Comparison of ENCODE assay signal across 24 mouse cellular contexts in the genomic region with DNA sequence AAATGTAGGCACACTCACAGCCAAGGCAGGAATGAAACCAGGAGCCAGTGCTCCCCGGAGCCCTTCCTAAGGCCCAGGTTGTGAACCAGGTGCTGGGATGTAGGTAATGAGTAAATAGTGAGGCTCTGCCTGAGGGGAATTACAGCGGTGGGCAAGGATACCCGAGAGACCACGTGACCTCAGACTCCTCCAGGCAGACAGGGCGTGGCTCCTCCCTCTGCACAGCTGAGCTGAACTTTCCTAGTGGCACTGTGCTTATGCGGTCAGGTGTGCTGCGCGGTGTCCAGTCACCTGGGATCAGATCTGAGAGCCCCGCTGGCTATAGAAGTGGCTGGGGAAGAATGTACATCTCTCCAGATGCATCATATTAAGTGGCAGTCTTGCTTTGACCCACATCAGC.
"Had no signal": no experiment of that assay in that cellular context is flagged by ENCODE, and none has a peak within 500 bp of the region (broad histone marks: within the 10 kb centered on the region; RNA-seq: fewer than 3 reads in every experiment).

No protein-coding gene starts in this region.

- ATAC-seq: liver, embryonic 12.5 days had no signal

- H3K9ac ChIP-seq: limb, embryonic 13.5 days; liver, embryonic 12.5 days; liver, embryonic 15.5 days; lung, embryonic 15.5 days; neural tube, embryonic 12.5 days; neural tube, embryonic 15.5 days; stomach, embryonic 15.5 days had no signal

- H3K4me1 ChIP-seq: limb, embryonic 13.5 days; liver, embryonic 12.5 days; liver, embryonic 15.5 days; lung, embryonic 15.5 days; midbrain, embryonic 10.5 days; neural tube, embryonic 12.5 days; neural tube, embryonic 15.5 days; stomach, embryonic 15.5 days had no signal

- DNase-seq: kidney, postnatal 25 days; layer of hippocampus, adult 9-11 months; liver; lung, adult 18-20 months; lung, postnatal 10 days; lung, postnatal 36 days; midbrain, embryonic 14.5 days; right cerebral cortex, adult 18-20 months; right cerebral cortex, postnatal 14 days; right cerebral cortex, postnatal 4 days; thymus, adult 18-20 months; thymus, postnatal 36 days had no signal

- H3K27ac ChIP-seq: kidney, postnatal 0 days; layer of hippocampus, adult 2 months; limb, embryonic 10.5 days; limb, embryonic 13.5 days; liver, embryonic 12.5 days; liver, embryonic 15.5 days; lung, embryonic 15.5 days; midbrain, embryonic 10.5 days; neural tube, embryonic 12.5 days; neural tube, embryonic 15.5 days; stomach, embryonic 15.5 days had no signal

- H3K27me3 ChIP-seq: limb, embryonic 13.5 days; liver, embryonic 12.5 days; liver, embryonic 15.5 days; lung, embryonic 15.5 days; megakaryocyte, embryonic 14.5 days; neural tube, embryonic 12.5 days; neural tube, embryonic 15.5 days; stomach, embryonic 15.5 days had no signal

- H3K4me3 ChIP-seq: layer of hippocampus, adult 2 months; limb, embryonic 10.5 days; limb, embryonic 13.5 days; liver, embryonic 12.5 days; liver, embryonic 15.5 days; lung, embryonic 15.5 days; megakaryocyte, embryonic 14.5 days; midbrain, embryonic 10.5 days; neural tube, embryonic 12.5 days; neural tube, embryonic 15.5 days; stomach, embryonic 15.5 days had no signal

- H3K9me3 ChIP-seq: limb, embryonic 10.5 days; limb, embryonic 13.5 days; liver, embryonic 12.5 days; liver, embryonic 15.5 days; lung, embryonic 15.5 days; midbrain, embryonic 10.5 days; neural tube, embryonic 12.5 days; neural tube, embryonic 15.5 days; stomach, embryonic 15.5 days had no signal

- H3K4me2 ChIP-seq: limb, embryonic 13.5 days; liver, embryonic 12.5 days; liver, embryonic 15.5 days; lung, embryonic 15.5 days; neural tube, embryonic 12.5 days; neural tube, embryonic 15.5 days; stomach, embryonic 15.5 days had no signal

- H3K36me3 ChIP-seq: limb, embryonic 10.5 days; limb, embryonic 13.5 days; liver, embryonic 12.5 days; liver, embryonic 15.5 days; lung, embryonic 15.5 days; midbrain, embryonic 10.5 days; neural tube, embryonic 12.5 days; neural tube, embryonic 15.5 days; stomach, embryonic 15.5 days had no signal
